Mouse (Mus musculus): ENCODE data around the gene Atp11b. TPM values are rescaled to one million over a fixed set of nuclear protein-coding genes. Genes with fewer than 3 reads are reported as not detected.

Gene Atp11b
- polyA plus RNA-seq, 1 experiment from 2014 or later = 34.0 TPM

- Histone ChIP-seq H3K27me3 (no peaks in the 10 kb centered on the region), H3K4me1 (no peaks in the 10 kb centered on the region), H3K4me3 (no peak overlapping the region), H3K4me2 (replicated peaks) (no peak overlapping the region), H3K9me3 (replicated peaks) (no peaks in the 10 kb centered on the region), H3K27ac (no peak overlapping the region), H3K36me3 (peaks cover 12% of the 10 kb centered on the region), H3K9ac (no peak overlapping the region)
- WGBS = 92% methylated on average over 9 of the region's 9 CpGs
- ATAC-seq (ENCODE audit: low FRiP score) = no peak
Measured at GRCm38 (mm10) chr3:35849326-35849725, 95.4 kb downstream of the Atp11b start.

GRCm38 (mm10) chr3:35883267-35883666, 129.4 kb downstream of the Atp11b start:
- Histone ChIP-seq H3K27ac (no peak overlapping the region), H3K4me2 (replicated peaks) (no peak overlapping the region), H3K27me3 (no peaks in the 10 kb centered on the region), H3K9ac (no peak overlapping the region), H3K4me1 (no peaks in the 10 kb centered on the region), H3K36me3 (no peaks in the 10 kb centered on the region), H3K4me3 (no peak overlapping the region), H3K9me3 (replicated peaks) (no peaks in the 10 kb centered on the region)
- ATAC-seq (ENCODE audit: low FRiP score) = no peak

DNA sequence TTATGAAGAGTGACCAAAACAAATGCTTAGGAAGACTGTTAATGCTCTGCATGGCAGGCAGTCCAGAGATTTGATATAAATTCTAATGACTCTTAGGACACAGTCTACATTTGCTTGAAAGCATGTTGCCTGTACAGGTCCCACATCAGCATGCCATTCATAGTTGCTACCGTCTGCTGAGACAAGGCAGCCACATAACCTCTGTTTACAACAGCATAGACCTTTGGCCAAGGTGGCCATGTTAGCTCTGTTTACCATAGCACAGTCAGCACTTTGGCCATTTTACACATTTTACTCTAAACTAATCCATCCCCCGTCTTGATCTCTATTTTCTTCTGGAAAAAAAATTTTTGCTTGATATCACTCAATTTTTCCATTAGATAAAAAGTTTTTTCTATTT, 135.6 kb downstream of the Atp11b start:
- no peak overlapping the region for H3K9ac ChIP-seq
- no peaks in the 10 kb centered on the region for H3K9me3 ChIP-seq (replicated peaks)
- H3K27ac ChIP-seq = no peak overlapping the region
- ATAC-seq (ENCODE audit: low FRiP score) = no peak
- no peak overlapping the region for H3K4me2 ChIP-seq (replicated peaks)
- no peaks in the 10 kb centered on the region for H3K4me1 ChIP-seq
- 97% methylated on average over 2 of the region's 2 CpGs for WGBS
- H3K27me3 ChIP-seq = no peaks in the 10 kb centered on the region
- H3K36me3 ChIP-seq = peaks cover 16% of the 10 kb centered on the region
- no peak overlapping the region for H3K4me3 ChIP-seq

DNA sequence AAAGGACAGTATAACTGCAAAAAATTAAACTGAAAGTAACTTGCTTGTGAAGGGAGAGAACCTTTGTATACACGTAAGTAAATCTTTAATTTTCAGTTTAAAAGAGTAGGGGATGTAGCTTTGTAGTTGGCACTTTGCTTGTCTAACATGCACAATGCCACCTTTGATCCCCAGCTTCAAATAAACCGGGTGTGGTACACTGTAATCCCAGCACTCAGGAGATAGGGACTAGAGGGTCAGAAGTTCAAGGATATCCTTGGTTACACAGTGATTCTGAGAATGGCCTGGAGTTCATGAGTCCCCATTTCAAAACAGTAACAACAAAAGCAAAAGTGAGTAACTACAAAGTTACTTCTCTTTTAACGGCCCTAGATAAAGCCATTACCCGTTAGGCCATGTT, 137.2 kb downstream of the Atp11b start:
- 97% methylated on average over 4 of the region's 4 CpGs for WGBS
- no peak overlapping the region for H3K9ac ChIP-seq
- no peak overlapping the region for H3K27ac ChIP-seq
- no peak overlapping the region for H3K4me3 ChIP-seq
- H3K9me3 ChIP-seq (replicated peaks) = no peaks in the 10 kb centered on the region
- H3K4me2 ChIP-seq (replicated peaks) = no peak overlapping the region
- no peak for ATAC-seq (ENCODE audit: low FRiP score)
- H3K27me3 ChIP-seq = no peaks in the 10 kb centered on the region
- peaks cover 16% of the 10 kb centered on the region for H3K36me3 ChIP-seq
- H3K4me1 ChIP-seq = no peaks in the 10 kb centered on the region

- no peak for ATAC-seq (ENCODE audit: low FRiP score)
- H3K4me1 ChIP-seq = no peaks in the 10 kb centered on the region
- H3K9me3 ChIP-seq (replicated peaks) = no peaks in the 10 kb centered on the region
- WGBS = 87% methylated on average over 5 of the region's 5 CpGs
- H3K4me2 ChIP-seq (replicated peaks) = no peak overlapping the region
- H3K9ac ChIP-seq = no peak overlapping the region
- no peak overlapping the region for H3K4me3 ChIP-seq
- H3K27me3 ChIP-seq = no peaks in the 10 kb centered on the region
- no peak overlapping the region for H3K27ac ChIP-seq
- H3K36me3 ChIP-seq = peaks cover 23% of the 10 kb centered on the region
Measured at GRCm38 (mm10) chr3:35893156-35893555, 139.2 kb downstream of the Atp11b start.

GRCm38 (mm10) chr3:35897900-35898299, 144.0 kb downstream of the Atp11b start:
- no peaks in the 10 kb centered on the region for H3K4me1 ChIP-seq
- H3K9ac ChIP-seq = no peak overlapping the region
- no peaks in the 10 kb centered on the region for H3K27me3 ChIP-seq
- no peak overlapping the region for H3K4me2 ChIP-seq (replicated peaks)
- no peaks in the 10 kb centered on the region for H3K9me3 ChIP-seq (replicated peaks)
- H3K27ac ChIP-seq = no peak overlapping the region
- no peak for ATAC-seq (ENCODE audit: low FRiP score)
- no peak overlapping the region for H3K4me3 ChIP-seq
- 99% methylated on average over 2 of the region's 2 CpGs for WGBS
- peaks cover 31% of the 10 kb centered on the region for H3K36me3 ChIP-seq

DNA sequence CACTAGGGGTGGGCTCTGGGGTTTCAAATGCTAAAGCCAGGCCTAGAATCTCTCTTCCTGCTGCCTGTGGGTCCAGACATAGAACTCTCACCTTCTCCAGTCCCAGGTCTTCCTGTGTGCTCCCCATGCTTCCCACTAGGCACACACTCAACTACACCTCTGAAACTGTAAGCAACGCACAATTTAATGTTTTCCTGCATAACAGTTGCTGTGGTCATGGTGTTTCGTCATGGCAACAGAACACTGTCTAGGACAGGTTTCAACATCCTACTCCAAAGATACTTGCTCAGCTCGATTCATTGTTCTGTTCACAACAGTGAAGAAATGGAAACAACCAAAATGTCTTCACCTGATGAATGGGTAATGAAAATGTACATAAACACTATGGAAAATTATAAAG, 145.2 kb downstream of the Atp11b start:
- WGBS = 92% methylated on average over 3 of the region's 3 CpGs
- Histone ChIP-seq H3K9me3 (replicated peaks) (no peaks in the 10 kb centered on the region), H3K4me2 (replicated peaks) (no peak overlapping the region), H3K36me3 (peaks cover 31% of the 10 kb centered on the region), H3K9ac (no peak overlapping the region), H3K4me3 (no peak overlapping the region), H3K27me3 (no peaks in the 10 kb centered on the region), H3K4me1 (no peaks in the 10 kb centered on the region), H3K27ac (no peak overlapping the region)
- ATAC-seq (ENCODE audit: low FRiP score) = no peak

DNA sequence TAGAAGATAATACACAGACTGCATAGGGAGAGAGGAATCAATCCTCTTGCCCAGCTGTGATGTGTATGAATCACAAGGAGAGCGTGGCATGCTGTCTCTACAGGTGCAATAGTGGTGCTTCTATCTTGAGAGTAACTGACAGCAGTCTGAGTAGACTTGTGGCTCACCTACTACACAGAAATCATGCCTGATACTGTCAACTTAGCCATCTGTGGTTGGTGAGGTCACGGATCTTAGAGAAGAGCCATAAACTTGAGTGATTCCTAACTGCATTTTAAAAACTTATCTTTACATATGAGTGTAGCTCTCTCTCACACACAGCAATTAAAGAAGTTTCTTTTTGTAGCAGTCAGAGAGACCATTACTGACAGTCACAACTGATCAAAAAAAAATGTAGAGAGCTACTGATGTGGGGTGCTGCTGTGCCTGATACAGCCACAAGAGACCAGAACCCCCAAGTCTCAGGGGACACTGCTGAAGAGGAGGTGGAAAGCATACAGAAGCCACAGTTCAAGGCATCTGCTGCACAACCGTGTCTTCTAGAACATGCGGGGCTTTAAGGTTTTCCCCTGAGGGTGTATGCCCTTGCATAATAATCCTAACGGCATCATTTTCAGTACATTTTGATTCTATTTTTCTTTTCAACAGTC, 146.8 kb downstream of the Atp11b start:
- H3K9ac ChIP-seq = no peak overlapping the region
- no peaks in the 10 kb centered on the region for H3K9me3 ChIP-seq (replicated peaks)
- no peak for ATAC-seq (ENCODE audit: low FRiP score)
- no peak overlapping the region for H3K4me3 ChIP-seq
- peaks cover 31% of the 10 kb centered on the region for H3K36me3 ChIP-seq
- H3K4me1 ChIP-seq = no peaks in the 10 kb centered on the region
- no peak overlapping the region for H3K27ac ChIP-seq
- no peaks in the 10 kb centered on the region for H3K27me3 ChIP-seq
- 92% methylated on average over 5 of the region's 5 CpGs for WGBS
- no peak overlapping the region for H3K4me2 ChIP-seq (replicated peaks)

Other genes starting within 250 kb of the Atp11b start
- 95.3 and 95.4 TPM in 2 replicates for gene Dcun1d1, start 183.3 kb downstream of the Atp11b start, polyA plus RNA-seq (2016; fragmentation: Nextera tagmentation; extraction: Ambion mirVana)
- 33.2 and 38.2 TPM in 2 replicates for gene Mccc1, start 246.6 kb downstream of the Atp11b start, polyA plus RNA-seq (2016; fragmentation: Nextera tagmentation; extraction: Ambion mirVana)